8 mouse cellular contexts compared by ENCODE assay signal in genomic region chr4:130264698-130265349, GRCm38 (mm10). TPM values are rescaled to one million over a fixed set of nuclear protein-coding genes. Genes with fewer than 3 reads are reported as not detected.
DNase-seq lines count a peak whose midpoint lies in the region; ATAC-seq and TF ChIP-seq lines count a peak whose summit lies in the region.

No protein-coding gene starts in this region.

- DNase-seq in midbrain, embryonic 10.5 days (ENCODE audit: low spot score), result peak; percentile 77
- peak; percentile 85 for DNase-seq in cerebellum, adult 9-10 months
- DNase-seq in left cerebral cortex, postnatal 4 days, result peak; percentile 75
- peak; percentile 46 for DNase-seq in midbrain, postnatal 0 days (ENCODE audit: low spot score)

- H3K36me3 ChIP-seq in midbrain, embryonic 10.5 days, result peaks cover 34% of the 10 kb centered on the region
- H3K36me3 ChIP-seq in midbrain, embryonic 15.5 days (replicated peaks), result peaks cover 13% of the 10 kb centered on the region
- H3K36me3 ChIP-seq in intestine, embryonic 15.5 days, result no peaks in the 10 kb centered on the region
- no peaks in the 10 kb centered on the region for H3K36me3 ChIP-seq in midbrain, postnatal 0 days (ENCODE audit: insufficient read depth, low read length)
- H3K36me3 ChIP-seq in testis, adult 2 months (ENCODE audit: control insufficient read depth, insufficient read depth, low read length), result no peaks in the 10 kb centered on the region

- H3K4me1 ChIP-seq in midbrain, embryonic 10.5 days, result peaks cover 43% of the 10 kb centered on the region
- H3K4me1 ChIP-seq in midbrain, embryonic 15.5 days, result peaks cover 18% of the 10 kb centered on the region; the same call in 1 of the 2 replicates
- peaks cover 10% of the 10 kb centered on the region; the same call in 1 of the 2 replicates for H3K4me1 ChIP-seq in intestine, embryonic 15.5 days (replicated peaks)
- H3K4me1 ChIP-seq in midbrain, postnatal 0 days (ENCODE audit: insufficient read depth, low read length), result no peaks in the 10 kb centered on the region
- H3K4me1 ChIP-seq in testis, adult 2 months (ENCODE audit: control insufficient read depth, insufficient read depth, low read length), result peaks cover 7% of the 10 kb centered on the region

- ATAC-seq in midbrain, embryonic 15.5 days (replicated peaks), result no peak; the same call in 1 of the 2 replicates
- ATAC-seq in frontal cortex, adult (ENCODE audit: low TSS enrichment), result peak; percentile 31; the same call in 1 of the 2 replicates
- peak; percentile 20; the same call in 1 of the 2 replicates for ATAC-seq in intestine, embryonic 15.5 days
- ATAC-seq in midbrain, postnatal 0 days (ENCODE audit: low FRiP score), result peak; percentile 56

- WGBS in midbrain, embryonic 10.5 days, result 25% methylated on average over 24 of the region's 24 CpGs
- 28% methylated on average over 24 of the region's 24 CpGs for WGBS in midbrain, embryonic 15.5 days
- 22% methylated on average over 24 of the region's 24 CpGs for WGBS in intestine, embryonic 15.5 days
- WGBS in midbrain, postnatal 0 days, result 28% methylated on average over 24 of the region's 24 CpGs

- no peak for TF ChIP-seq POLR2A in testis, adult 2 months (IDR thresholded peaks at IDR 0.05; ENCODE audit: control insufficient read depth, low read depth, low read length)

- peaks cover 31% of the 10 kb centered on the region for H3K27me3 ChIP-seq in midbrain, embryonic 10.5 days (ENCODE audit: low read depth, poor library complexity, severe bottlenecking)
- H3K27me3 ChIP-seq in midbrain, embryonic 15.5 days (replicated peaks), result no peaks in the 10 kb centered on the region
- H3K27me3 ChIP-seq in intestine, embryonic 15.5 days (replicated peaks), result peaks cover 6% of the 10 kb centered on the region; the same call in 1 of the 2 replicates
- no peaks in the 10 kb centered on the region for H3K27me3 ChIP-seq in midbrain, postnatal 0 days (ENCODE audit: insufficient read depth, low read length)
- H3K27me3 ChIP-seq in testis, adult 2 months (ENCODE audit: control insufficient read depth, insufficient read depth, low read length), result no peaks in the 10 kb centered on the region

- peak overlapping the region; percentile 34 for H3K4me3 ChIP-seq in midbrain, embryonic 10.5 days
- H3K4me3 ChIP-seq in midbrain, embryonic 15.5 days, result no peak overlapping the region
- H3K4me3 ChIP-seq in intestine, embryonic 15.5 days (replicated peaks), result no peak overlapping the region
- no peak overlapping the region for H3K4me3 ChIP-seq in midbrain, postnatal 0 days (ENCODE audit: low read depth, low read length)
- peak overlapping the region; percentile 47 for H3K4me3 ChIP-seq in testis, adult 2 months (ENCODE audit: control insufficient read depth, low read depth, low read length)

- H3K27ac ChIP-seq in midbrain, embryonic 10.5 days (replicated peaks), result peak overlapping the region; percentile 42
- no peak overlapping the region for H3K27ac ChIP-seq in midbrain, embryonic 15.5 days
- H3K27ac ChIP-seq in intestine, embryonic 15.5 days, result no peak overlapping the region
- H3K27ac ChIP-seq in midbrain, postnatal 0 days (ENCODE audit: low read depth, low read length), result no peak overlapping the region
- H3K27ac ChIP-seq in testis, adult 2 months (ENCODE audit: control insufficient read depth, insufficient read depth, low read depth, low read length), result no peak overlapping the region

- H3K9me3 ChIP-seq in midbrain, embryonic 10.5 days (replicated peaks), result no peaks in the 10 kb centered on the region
- H3K9me3 ChIP-seq in midbrain, embryonic 15.5 days, result no peaks in the 10 kb centered on the region
- H3K9me3 ChIP-seq in intestine, embryonic 15.5 days, result no peaks in the 10 kb centered on the region
- H3K9me3 ChIP-seq in midbrain, postnatal 0 days (ENCODE audit: low read length), result no peaks in the 10 kb centered on the region

- no peak overlapping the region for H3K4me2 ChIP-seq in midbrain, embryonic 15.5 days
- H3K4me2 ChIP-seq in intestine, embryonic 15.5 days (replicated peaks), result no peak overlapping the region
- H3K4me2 ChIP-seq in midbrain, postnatal 0 days (ENCODE audit: low read depth, low read length, poor library complexity, severe bottlenecking), result no peak overlapping the region

- H3K9ac ChIP-seq in midbrain, embryonic 15.5 days, result no peak overlapping the region
- H3K9ac ChIP-seq in intestine, embryonic 15.5 days, result no peak overlapping the region
- H3K9ac ChIP-seq in midbrain, postnatal 0 days (replicated peaks; ENCODE audit: low read length, poor library complexity, severe bottlenecking), result no peak overlapping the region

- intact Hi-C loops in left cerebral cortex, postnatal 4 days (cut with DNase I), result no loop called here

- TF ChIP-seq CTCF in midbrain, postnatal 0 days (IDR thresholded peaks at IDR 0.05), result peak; percentile 73
- peak; percentile 91 for TF ChIP-seq CTCF in testis, adult 2 months (IDR thresholded peaks at IDR 0.05; ENCODE audit: control insufficient read depth, insufficient read depth, insufficient replicate concordance, low read depth, low read length)

RNA-seq across cellular contexts. Expression of gene Serinc2, which starts 14.2 kb away (rescaled TPM):
- polyA plus RNA-seq in midbrain, embryonic 10.5 days (2016; fragmentation: Nextera tagmentation; extraction: Ambion mirVana), result 40.1 and 59.3 TPM in 2 replicates
- polyA plus RNA-seq in midbrain, embryonic 15.5 days (2015; fragmentation: Nextera tagmentation; extraction: Ambion mirVana), result 42.9 and 50.3 TPM in 2 replicates
- 20.0 and 21.0 TPM in 2 replicates for polyA plus RNA-seq in intestine, embryonic 15.5 days (2015; fragmentation: Nextera tagmentation; extraction: Ambion mirVana)
- total RNA-seq in left cerebral cortex, postnatal 4 days (2021), result 1 to 10 TPM; 8.5 to 9.2 TPM
- total RNA-seq in midbrain, postnatal 0 days (2014; rRNA removed), result 12.6 and 13.5 TPM in 2 replicates
- 11.1 and 12.3 TPM in 2 replicates for polyA plus RNA-seq in midbrain, postnatal 0 days (2015; fragmentation: Nextera tagmentation; extraction: Ambion mirVana)
- 23.7 and 24.1 TPM in 2 replicates for polyA plus RNA-seq in testis, adult 2 months (2012; rRNA removed)

RNA-seq across cellular contexts. Expression of gene Gm853, which starts 42.6 kb away (rescaled TPM):
- polyA plus RNA-seq in midbrain, embryonic 10.5 days (2016; fragmentation: Nextera tagmentation; extraction: Ambion mirVana), result 0.31 TPM in 1 of 2 replicates, not detected in the other
- polyA plus RNA-seq in midbrain, embryonic 15.5 days (2015; fragmentation: Nextera tagmentation; extraction: Ambion mirVana), result 0.06 and 0.08 TPM in 2 replicates
- not detected in 2 replicates for polyA plus RNA-seq in intestine, embryonic 15.5 days (2015; fragmentation: Nextera tagmentation; extraction: Ambion mirVana)
- total RNA-seq in left cerebral cortex, postnatal 4 days (2021), result not detected
- total RNA-seq in midbrain, postnatal 0 days (2014; rRNA removed), result 0.49 TPM in 1 of 2 replicates, not detected in the other
- not detected in 2 replicates for polyA plus RNA-seq in midbrain, postnatal 0 days (2015; fragmentation: Nextera tagmentation; extraction: Ambion mirVana)
- 0.05 TPM in 1 of 2 replicates, not detected in the other for polyA plus RNA-seq in testis, adult 2 months (2012; rRNA removed)

RNA-seq across cellular contexts. Expression of gene Fabp3, which starts 43.6 kb away (rescaled TPM):
- 7.2 and 11.0 TPM in 2 replicates for polyA plus RNA-seq in midbrain, embryonic 10.5 days (2016; fragmentation: Nextera tagmentation; extraction: Ambion mirVana)
- polyA plus RNA-seq in midbrain, embryonic 15.5 days (2015; fragmentation: Nextera tagmentation; extraction: Ambion mirVana), result 216 and 230 TPM in 2 replicates
- 5.4 and 6.1 TPM in 2 replicates for polyA plus RNA-seq in intestine, embryonic 15.5 days (2015; fragmentation: Nextera tagmentation; extraction: Ambion mirVana)
- 100 to 1,000 TPM; 192 to 199 TPM for total RNA-seq in left cerebral cortex, postnatal 4 days (2021)
- total RNA-seq in midbrain, postnatal 0 days (2014; rRNA removed), result 143 and 179 TPM in 2 replicates
- polyA plus RNA-seq in midbrain, postnatal 0 days (2015; fragmentation: Nextera tagmentation; extraction: Ambion mirVana), result 394 and 409 TPM in 2 replicates
- 127 and 192 TPM in 2 replicates for polyA plus RNA-seq in testis, adult 2 months (2012; rRNA removed)

RNA-seq across cellular contexts. Expression of gene Gm10570, which starts 43.6 kb away (rescaled TPM):
- not detected in 2 replicates for polyA plus RNA-seq in midbrain, embryonic 10.5 days (2016; fragmentation: Nextera tagmentation; extraction: Ambion mirVana)
- 1.0 and 1.4 TPM in 2 replicates for polyA plus RNA-seq in midbrain, embryonic 15.5 days (2015; fragmentation: Nextera tagmentation; extraction: Ambion mirVana)
- polyA plus RNA-seq in intestine, embryonic 15.5 days (2015; fragmentation: Nextera tagmentation; extraction: Ambion mirVana), result not detected in 2 replicates
- 1 to 10 TPM; 1.0 to 1.7 TPM for total RNA-seq in left cerebral cortex, postnatal 4 days (2021)
- 2.1 TPM in 1 of 2 replicates, not detected in the other for total RNA-seq in midbrain, postnatal 0 days (2014; rRNA removed)
- 1.5 and 1.9 TPM in 2 replicates for polyA plus RNA-seq in midbrain, postnatal 0 days (2015; fragmentation: Nextera tagmentation; extraction: Ambion mirVana)
- polyA plus RNA-seq in testis, adult 2 months (2012; rRNA removed), result not detected in 2 replicates

Comparison
In these comparisons a context has a peak if more than half of its experiments do, and no peak if none do; other contexts are left out.
1. H3K4me3 ChIP-seq: peak in midbrain, embryonic 10.5 days (single experiment) and testis, adult 2 months (single experiment); none in midbrain, embryonic 15.5 days (single experiment), intestine, embryonic 15.5 days (single experiment) and midbrain, postnatal 0 days (single experiment).
2. RNA of gene Fabp3, which starts 43.6 kb away (polyA plus RNA-seq): 394 to 409 TPM in midbrain, postnatal 0 days, 216 to 230 TPM in midbrain, embryonic 15.5 days and 127 to 192 TPM in testis, adult 2 months; 7.2 to 11.0 TPM in midbrain, embryonic 10.5 days and 5.4 to 6.1 TPM in intestine, embryonic 15.5 days; every median in the first group is over 10 times any median in the second.
3. Peak in every context shown above with its lines, with median percentiles within 50 percentile points of each other: DNase-seq.